Mouse (Mus musculus) megakaryocyte, embryonic 14.5 days (primary cell): ENCODE measurements around the gene Tbx10. TPM values are rescaled to one million over a fixed set of nuclear protein-coding genes. Genes with fewer than 3 reads are reported as not detected.
A peak's percentile ranks its signal among the peaks of the same experiment; 100 is the strongest.

Experiments
- H3K27me3 ChIP-seq: replicated peaks from 2 replicates; pipeline ENCODE3; 2012; ENCODE audit warnings: inconsistent platforms
- H3K36me3 ChIP-seq: replicated peaks from 2 replicates; pipeline ENCODE3; 2012; ENCODE audit warnings: low read length, inconsistent platforms, mixed read lengths
- H3K4me1 ChIP-seq: 2 replicates; pipeline ENCODE4 v1.6.1; 2012; ENCODE audit warnings: inconsistent platforms
- H3K4me3 ChIP-seq: replicated peaks from 2 replicates; pipeline ENCODE3; 2012; ENCODE audit warnings: moderate library complexity, mild to moderate bottlenecking, inconsistent platforms
- H3K9me3 ChIP-seq: 2 replicates; pipeline ENCODE4 v1.6.1; 2012; ENCODE audit warnings: inconsistent platforms
- FLI1 ChIP-seq: IDR thresholded peaks from 2 replicates; pipeline ENCODE4 v1.6.1; 2012; ENCODE audit warnings: low read length, inconsistent platforms, mixed read lengths
- GATA1 ChIP-seq: IDR thresholded peaks from 3 replicates; pipeline ENCODE4 v1.6.1; 2012; ENCODE audit warnings: mixed read lengths, low read length, inconsistent platforms, borderline replicate concordance
- polyA plus RNA-seq: library from polyadenylated mRNA; stranded (reverse); fragments of >175 nt; gene quantifications from 2 replicates; pipeline ENCODE4 v1.2.3, GENCODE M21; 2012; ENCODE audit warnings: low replicate concordance; ENCODE audit not compliant: insufficient read depth

Gene Tbx10
- polyA plus RNA-seq, 1 experiment, result not detected

GRCm38 (mm10) chr19:3990804-3991203 lies 1.7 kb upstream of the Tbx10 start:
- Histone ChIP-seq H3K4me3 (no peak overlapping the region), H3K36me3 (no peaks in the 10 kb centered on the region), H3K9me3 (peaks cover 6% of the 10 kb centered on the region), H3K4me1 (peaks cover 28% of the 10 kb centered on the region), H3K27me3 (peaks cover 41% of the 10 kb centered on the region)
- TF ChIP-seq FLI1, result no peak
- TF ChIP-seq GATA1, result no peak

GRCm38 (mm10) chr19:3991562-3991961 lies 990 bp upstream of the Tbx10 start:
- Histone ChIP-seq H3K36me3 (no peaks in the 10 kb centered on the region), H3K27me3 (peaks cover 49% of the 10 kb centered on the region), H3K4me1 (peaks cover 28% of the 10 kb centered on the region), H3K4me3 (no peak overlapping the region), H3K9me3 (peaks cover 6% of the 10 kb centered on the region)
- TF ChIP-seq GATA1 (no peak), FLI1 (no peak)

- H3K4me3 ChIP-seq, result no peak overlapping the region
- H3K36me3 ChIP-seq, result no peaks in the 10 kb centered on the region
- TF ChIP-seq FLI1 (no peak), GATA1 (no peak)
- H3K27me3 ChIP-seq, result peaks cover 51% of the 10 kb centered on the region
- peaks cover 28% of the 10 kb centered on the region for H3K4me1 ChIP-seq
- peaks cover 6% of the 10 kb centered on the region for H3K9me3 ChIP-seq
Measured at GRCm38 (mm10) chr19:3991966-3992365, 586 bp upstream of the Tbx10 start.

- no peaks in the 10 kb centered on the region for H3K36me3 ChIP-seq
- peaks cover 55% of the 10 kb centered on the region for H3K27me3 ChIP-seq
- H3K9me3 ChIP-seq, result no peaks in the 10 kb centered on the region
- TF ChIP-seq FLI1 (no peak), GATA1 (no peak)
- peaks cover 52% of the 10 kb centered on the region for H3K4me1 ChIP-seq
- H3K4me3 ChIP-seq, result no peak overlapping the region
Measured at GRCm38 (mm10) chr19:3994932-3995331, 2.4 kb downstream of the Tbx10 start.

- Histone ChIP-seq H3K4me1 (peaks cover 53% of the 10 kb centered on the region), H3K27me3 (peaks cover 52% of the 10 kb centered on the region), H3K4me3 (no peak overlapping the region), H3K36me3 (no peaks in the 10 kb centered on the region), H3K9me3 (no peaks in the 10 kb centered on the region)
- no peak for TF ChIP-seq GATA1
- no peak for TF ChIP-seq FLI1
Measured at GRCm38 (mm10) chr19:3995505-3995904, 3.0 kb downstream of the Tbx10 start.

- peaks cover 46% of the 10 kb centered on the region for H3K27me3 ChIP-seq
- peaks cover 59% of the 10 kb centered on the region for H3K4me1 ChIP-seq
- no peaks in the 10 kb centered on the region for H3K9me3 ChIP-seq
- TF ChIP-seq FLI1 (no peak), GATA1 (no peak)
- no peaks in the 10 kb centered on the region for H3K36me3 ChIP-seq
- H3K4me3 ChIP-seq, result peak overlapping the region; percentile 18
Measured at GRCm38 (mm10) chr19:3996106-3996505, 3.6 kb downstream of the Tbx10 start.

GRCm38 (mm10) chr19:3996747-3997146 lies 4.2 kb downstream of the Tbx10 start:
- Histone ChIP-seq H3K4me3 (no peak overlapping the region), H3K36me3 (peaks cover 3% of the 10 kb centered on the region), H3K9me3 (no peaks in the 10 kb centered on the region), H3K27me3 (peaks cover 41% of the 10 kb centered on the region), H3K4me1 (peaks cover 65% of the 10 kb centered on the region)
- TF ChIP-seq GATA1, result no peak
- TF ChIP-seq FLI1, result no peak

- Histone ChIP-seq H3K9me3 (no peaks in the 10 kb centered on the region), H3K4me1 (peaks cover 64% of the 10 kb centered on the region), H3K4me3 (no peak overlapping the region), H3K27me3 (peaks cover 36% of the 10 kb centered on the region), H3K36me3 (peaks cover 5% of the 10 kb centered on the region)
- no peak for TF ChIP-seq FLI1
- no peak for TF ChIP-seq GATA1
Measured at GRCm38 (mm10) chr19:3997231-3997630, 4.7 kb downstream of the Tbx10 start.

- TF ChIP-seq FLI1 (no peak), GATA1 (no peak)
- Histone ChIP-seq H3K4me3 (no peak overlapping the region), H3K4me1 (peaks cover 63% of the 10 kb centered on the region), H3K36me3 (peaks cover 8% of the 10 kb centered on the region), H3K27me3 (peaks cover 26% of the 10 kb centered on the region), H3K9me3 (no peaks in the 10 kb centered on the region)
Measured at GRCm38 (mm10) chr19:3998335-3998734, 5.8 kb downstream of the Tbx10 start.

GRCm38 (mm10) chr19:3999121-3999730 lies 6.7 kb downstream of the Tbx10 start:
- TF ChIP-seq FLI1 (no peak), GATA1 (no peak)
- H3K27me3 ChIP-seq, result peaks cover 24% of the 10 kb centered on the region
- H3K36me3 ChIP-seq, result peaks cover 14% of the 10 kb centered on the region
- H3K4me1 ChIP-seq, result peaks cover 67% of the 10 kb centered on the region
- H3K4me3 ChIP-seq, result peak overlapping the region; percentile 97
- no peaks in the 10 kb centered on the region for H3K9me3 ChIP-seq
